Mouse (Mus musculus): ENCODE results near the gene Upk3b. TPM values are rescaled to one million over a fixed set of nuclear protein-coding genes. Genes with fewer than 3 reads are reported as not detected.

The Upk3b gene
- polyA plus RNA-seq (2012; rRNA removed): 1.4 and 3.7 TPM in 2 replicates

GRCm38 (mm10) chr5:136038258-136039214 is at the start of gene Upk3b:
Upk3b (plus strand) TSS chr5:136038496.
- Histone ChIP-seq H3K27me3 (ENCODE audit: control insufficient read depth, insufficient read depth, low read length) (no peaks in the 10 kb centered on the region), H3K4me1 (ENCODE audit: control insufficient read depth, insufficient read depth, insufficient read length, low read length) (peaks cover 9% of the 10 kb centered on the region), H3K36me3 (ENCODE audit: control insufficient read depth, insufficient read depth, low read length) (no peaks in the 10 kb centered on the region), H3K4me3 (ENCODE audit: low read depth, low read length) (no peak within 1 kb of the TSS), H3K27ac (ENCODE audit: insufficient read depth, low read depth, low read length) (no peak within 1 kb of the TSS)
- WGBS: 33% methylated on average over 17 of the region's 17 CpGs
- TF ChIP-seq CTCF (IDR thresholded peaks at IDR 0.05; ENCODE audit: extremely low read depth, insufficient read length, insufficient replicate concordance, low read depth, low read length): no peak

- 72% methylated on average over 5 of the region's 5 CpGs for WGBS
Observed at GRCm38 (mm10) chr5:135990601-135991000, 47.7 kb upstream of the Upk3b start.

DNA sequence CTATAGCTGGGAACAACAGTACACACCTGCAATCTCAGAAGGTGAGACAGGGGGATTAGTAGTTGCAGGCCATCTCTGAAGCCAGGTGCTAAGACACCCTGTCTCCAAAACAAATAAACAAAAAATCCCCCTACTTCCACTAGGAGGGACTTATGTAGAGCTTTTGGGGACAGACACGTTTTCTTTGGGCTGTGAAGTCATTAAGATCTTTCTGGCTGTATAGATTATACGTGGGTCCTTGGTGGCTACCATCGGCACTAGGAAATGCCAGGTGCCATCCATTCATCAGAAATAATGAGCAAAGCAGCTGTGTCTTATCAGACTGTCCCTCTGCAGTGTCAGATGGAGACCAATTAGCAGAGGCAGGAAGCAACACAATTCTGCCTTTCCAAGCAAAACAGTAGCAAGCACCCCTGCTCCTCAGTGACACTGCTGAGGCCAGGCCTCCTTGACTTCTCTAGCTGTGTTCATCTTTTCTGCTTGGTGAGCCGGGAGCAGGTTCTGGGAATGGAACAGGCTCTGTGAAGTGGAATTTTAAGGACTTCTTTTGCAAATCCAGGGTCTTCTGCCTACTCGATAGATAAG is 44.8 kb upstream of the Upk3b start:
- Histone ChIP-seq H3K4me1 (ENCODE audit: control insufficient read depth, insufficient read depth, insufficient read length, low read length) (no peaks in the 10 kb centered on the region; the same call in 1 of the 2 replicates), H3K36me3 (ENCODE audit: control insufficient read depth, insufficient read depth, low read length) (peaks cover 5% of the 10 kb centered on the region; the same call in 1 of the 2 replicates), H3K4me3 (ENCODE audit: low read depth, low read length) (no peak overlapping the region), H3K27me3 (ENCODE audit: control insufficient read depth, insufficient read depth, low read length) (no peaks in the 10 kb centered on the region), H3K27ac (ENCODE audit: insufficient read depth, low read depth, low read length) (no peak overlapping the region)
- 72% methylated on average over 5 of the region's 5 CpGs for WGBS
- no peak for TF ChIP-seq POLR2A (IDR thresholded peaks at IDR 0.05; ENCODE audit: low read depth, low read length)

More at GRCm38 (mm10) chr5:135990601-135991000, 47.7 kb upstream of the Upk3b start:
- no peaks in the 10 kb centered on the region; the same call in 1 of the 2 replicates for H3K4me1 ChIP-seq (ENCODE audit: control insufficient read depth, insufficient read depth, insufficient read length, low read length)
- no peaks in the 10 kb centered on the region for H3K36me3 ChIP-seq (ENCODE audit: control insufficient read depth, insufficient read depth, low read length)
- H3K27me3 ChIP-seq (ENCODE audit: control insufficient read depth, insufficient read depth, low read length): no peaks in the 10 kb centered on the region
- TF ChIP-seq CTCF (IDR thresholded peaks at IDR 0.05; ENCODE audit: extremely low read depth, insufficient read length, insufficient replicate concordance, low read depth, low read length): no peak
- TF ChIP-seq POLR2A (IDR thresholded peaks at IDR 0.05; ENCODE audit: low read depth, low read length): no peak
- H3K27ac ChIP-seq (ENCODE audit: insufficient read depth, low read depth, low read length): no peak overlapping the region
- H3K4me3 ChIP-seq (ENCODE audit: low read depth, low read length): no peak overlapping the region

- Histone ChIP-seq H3K27ac (ENCODE audit: insufficient read depth, low read depth, low read length) (no peak overlapping the region), H3K36me3 (ENCODE audit: control insufficient read depth, insufficient read depth, low read length) (peaks cover 7% of the 10 kb centered on the region; the same call in 1 of the 2 replicates), H3K4me1 (ENCODE audit: control insufficient read depth, insufficient read depth, insufficient read length, low read length) (no peaks in the 10 kb centered on the region; the same call in 1 of the 2 replicates), H3K4me3 (ENCODE audit: low read depth, low read length) (no peak overlapping the region), H3K27me3 (ENCODE audit: control insufficient read depth, insufficient read depth, low read length) (no peaks in the 10 kb centered on the region)
- 60% methylated on average over 8 of the region's 8 CpGs for WGBS
- TF ChIP-seq POLR2A (IDR thresholded peaks at IDR 0.05; ENCODE audit: low read depth, low read length) (no peak), CTCF (IDR thresholded peaks at IDR 0.05; ENCODE audit: extremely low read depth, insufficient read length, insufficient replicate concordance, low read depth, low read length) (no peak)
Observed at GRCm38 (mm10) chr5:135994335-135994724, 44.0 kb upstream of the Upk3b start.

DNA sequence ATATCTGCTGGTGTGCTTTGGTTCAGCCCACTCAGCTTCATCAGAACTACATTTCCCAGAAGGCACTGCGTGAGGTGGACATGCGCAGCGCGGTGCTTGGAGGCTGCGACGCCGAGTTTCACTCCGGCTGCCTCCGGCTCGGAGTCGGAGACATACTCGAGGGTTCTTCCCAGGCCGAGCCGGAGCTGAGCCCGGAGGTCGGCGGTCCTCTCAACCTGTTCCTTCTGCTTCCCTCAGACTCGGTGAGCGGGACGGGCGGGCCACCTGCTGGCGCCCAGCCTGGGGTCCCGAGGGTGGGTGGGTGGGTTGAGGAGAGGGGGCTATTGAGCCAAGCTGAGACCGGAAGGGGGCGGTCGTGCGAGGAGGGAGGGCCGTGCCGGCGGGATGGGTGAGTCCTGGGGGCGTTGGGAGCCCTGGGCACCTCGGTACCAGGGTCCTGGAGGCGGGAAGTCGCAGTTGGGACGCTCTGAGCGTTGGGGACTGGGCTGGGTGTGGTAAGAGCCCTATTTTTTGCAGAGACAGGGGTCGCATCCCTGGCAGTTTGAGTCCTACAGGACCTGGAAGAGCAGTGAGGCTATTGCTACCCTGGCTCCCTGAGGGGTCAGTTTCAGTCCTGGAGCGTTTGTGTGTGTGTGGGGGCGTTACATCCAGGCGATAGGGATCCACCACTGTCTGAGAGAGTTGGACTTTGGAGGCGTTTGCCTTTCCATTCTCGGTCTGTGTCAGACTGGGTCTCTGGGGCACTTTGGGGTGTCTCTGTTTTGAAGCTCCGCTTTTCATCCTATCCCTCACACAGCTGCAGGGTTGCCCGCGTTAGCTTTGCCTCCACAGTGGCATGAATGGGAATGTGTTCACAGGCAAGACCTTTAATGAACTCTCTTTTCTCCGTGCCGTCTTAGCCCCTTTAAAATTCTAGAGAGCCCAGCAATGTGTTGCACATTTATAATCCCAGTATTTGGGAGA is 43.3 kb upstream of the Upk3b start, which contains the start of gene Dtx2:
Dtx2 (plus strand) TSS at position 76 of the 963 bp plus-strand sequence.
- Histone ChIP-seq H3K4me3 (ENCODE audit: low read depth, low read length) (peak within 1 kb of the TSS; percentile 84), H3K27ac (ENCODE audit: insufficient read depth, low read depth, low read length) (no peak within 1 kb of the TSS), H3K27me3 (ENCODE audit: control insufficient read depth, insufficient read depth, low read length) (no peaks in the 10 kb centered on the region), H3K4me1 (ENCODE audit: control insufficient read depth, insufficient read depth, insufficient read length, low read length) (no peaks in the 10 kb centered on the region; the same call in 1 of the 2 replicates), H3K36me3 (ENCODE audit: control insufficient read depth, insufficient read depth, low read length) (peaks cover 7% of the 10 kb centered on the region; the same call in 1 of the 2 replicates)
- TF ChIP-seq POLR2A (IDR thresholded peaks at IDR 0.05; ENCODE audit: low read depth, low read length) (peak; percentile 94), CTCF (IDR thresholded peaks at IDR 0.05; ENCODE audit: extremely low read depth, insufficient read length, insufficient replicate concordance, low read depth, low read length) (no peak)
- WGBS: under 1% methylated on average over 47 of the region's 47 CpGs

DNA sequence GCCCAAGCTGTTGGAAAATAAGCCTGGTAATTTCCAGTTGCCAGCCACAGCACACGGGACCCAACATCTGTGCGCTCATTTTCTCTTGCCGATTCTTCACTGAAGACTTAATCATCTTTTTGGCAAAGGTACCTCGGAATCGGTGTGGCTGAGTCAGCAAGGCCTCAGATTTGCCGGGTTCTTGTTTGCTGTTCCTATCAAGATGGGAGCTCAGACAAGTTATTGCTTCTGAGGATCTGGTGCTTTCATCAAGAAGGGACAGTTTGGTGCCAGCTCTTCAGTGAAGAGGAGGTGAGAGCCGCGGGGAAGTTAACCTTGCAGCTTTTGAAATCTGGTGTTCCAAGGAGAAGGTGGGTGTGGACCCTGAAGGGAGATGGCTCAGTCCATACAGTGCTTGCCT is 42.1 kb upstream of the Upk3b start:
- TF ChIP-seq CTCF (IDR thresholded peaks at IDR 0.05; ENCODE audit: extremely low read depth, insufficient read length, insufficient replicate concordance, low read depth, low read length) (no peak), POLR2A (IDR thresholded peaks at IDR 0.05; ENCODE audit: low read depth, low read length) (no peak)
- 26% methylated on average over 8 of the region's 8 CpGs for WGBS

More for the DNA sequence above, 42.1 kb upstream of the Upk3b start:
- no peak overlapping the region for H3K4me3 ChIP-seq (ENCODE audit: low read depth, low read length)
- no peaks in the 10 kb centered on the region; the same call in 1 of the 2 replicates for H3K4me1 ChIP-seq (ENCODE audit: control insufficient read depth, insufficient read depth, insufficient read length, low read length)
- H3K27ac ChIP-seq (ENCODE audit: insufficient read depth, low read depth, low read length): no peak overlapping the region
- H3K27me3 ChIP-seq (ENCODE audit: control insufficient read depth, insufficient read depth, low read length): no peaks in the 10 kb centered on the region
- peaks cover 7% of the 10 kb centered on the region; the same call in 1 of the 2 replicates for H3K36me3 ChIP-seq (ENCODE audit: control insufficient read depth, insufficient read depth, low read length)
